Mouse (Mus musculus): ENCODE measurements around the gene Gramd4. TPM values are rescaled to one million over a fixed set of nuclear protein-coding genes. Genes with fewer than 3 reads are reported as not detected.

The Gramd4 gene
- polyA plus RNA-seq, 1 experiment from 2014 or later, result 33.3 TPM

- H3K36me3 ChIP-seq, result no peaks in the 10 kb centered on the region
- no peaks in the 10 kb centered on the region for H3K27me3 ChIP-seq (replicated peaks)
- H3K4me2 ChIP-seq (replicated peaks), result no peak overlapping the region; the same call in 1 of the 2 replicates
- no peak overlapping the region for H3K4me3 ChIP-seq
- no peaks in the 10 kb centered on the region for H3K9me3 ChIP-seq
- 0 out of 2 replicates have a peak overlapping the region, but pooled peaks have one; percentile 26 for H3K9ac ChIP-seq
- 0 out of 2 replicates have a peak overlapping the region, but pooled peaks have one; percentile 39 for H3K27ac ChIP-seq
- H3K4me1 ChIP-seq, result peaks cover 36% of the 10 kb centered on the region
- 0 out of 2 replicates have a peak, but pooled peaks have one; percentile 25 for ATAC-seq (ENCODE audit: low FRiP score, low read depth)
- WGBS, result 15% methylated on average over 9 of the region's 9 CpGs
Measured at GRCm38 (mm10) chr15:86113342-86113710, 55.8 kb downstream of the Gramd4 start.

GRCm38 (mm10) chr15:86116421-86116820 lies 58.9 kb downstream of the Gramd4 start:
- Histone ChIP-seq H3K27me3 (replicated peaks) (no peaks in the 10 kb centered on the region), H3K36me3 (peaks cover 26% of the 10 kb centered on the region), H3K9me3 (no peaks in the 10 kb centered on the region), H3K27ac (no peak overlapping the region), H3K4me2 (replicated peaks) (no peak overlapping the region), H3K4me1 (peaks cover 36% of the 10 kb centered on the region), H3K4me3 (no peak overlapping the region), H3K9ac (no peak overlapping the region)
- ATAC-seq (ENCODE audit: low FRiP score, low read depth), result no peak
- WGBS, result 60% methylated on average over 5 of the region's 5 CpGs

GRCm38 (mm10) chr15:86117115-86118100 lies 59.9 kb downstream of the Gramd4 start:
- no peak for ATAC-seq (ENCODE audit: low FRiP score, low read depth)
- WGBS, result 58% methylated on average over 15 of the region's 15 CpGs
- Histone ChIP-seq H3K4me1 (peaks cover 29% of the 10 kb centered on the region), H3K9ac (no peak overlapping the region), H3K27ac (no peak overlapping the region), H3K4me2 (replicated peaks) (no peak overlapping the region), H3K27me3 (replicated peaks) (no peaks in the 10 kb centered on the region), H3K36me3 (peaks cover 35% of the 10 kb centered on the region), H3K9me3 (no peaks in the 10 kb centered on the region), H3K4me3 (no peak overlapping the region)

GRCm38 (mm10) chr15:86119186-86119585 lies 61.7 kb downstream of the Gramd4 start:
- Histone ChIP-seq H3K4me2 (replicated peaks) (no peak overlapping the region), H3K27me3 (replicated peaks) (no peaks in the 10 kb centered on the region), H3K4me3 (no peak overlapping the region), H3K36me3 (peaks cover 51% of the 10 kb centered on the region), H3K9ac (no peak overlapping the region), H3K9me3 (no peaks in the 10 kb centered on the region), H3K27ac (no peak overlapping the region), H3K4me1 (peaks cover 16% of the 10 kb centered on the region; the same call in 1 of the 2 replicates)
- ATAC-seq (ENCODE audit: low FRiP score, low read depth), result no peak
- WGBS, result 89% methylated on average over 7 of the region's 7 CpGs

- H3K9ac ChIP-seq, result no peak overlapping the region
- no peak overlapping the region for H3K27ac ChIP-seq
- no peak overlapping the region for H3K4me3 ChIP-seq
- H3K36me3 ChIP-seq, result peaks cover 67% of the 10 kb centered on the region
- no peak for ATAC-seq (ENCODE audit: low FRiP score, low read depth)
- no peaks in the 10 kb centered on the region for H3K27me3 ChIP-seq (replicated peaks)
- H3K4me1 ChIP-seq, result peaks cover 10% of the 10 kb centered on the region; the same call in 1 of the 2 replicates
- H3K9me3 ChIP-seq, result no peaks in the 10 kb centered on the region
- no peak overlapping the region for H3K4me2 ChIP-seq (replicated peaks)
- 90% methylated on average over 9 of the region's 9 CpGs for WGBS
Measured at GRCm38 (mm10) chr15:86122261-86122949, 64.9 kb downstream of the Gramd4 start.

GRCm38 (mm10) chr15:86123409-86123808 lies 65.9 kb downstream of the Gramd4 start:
- Histone ChIP-seq H3K27ac (no peak overlapping the region), H3K4me1 (peaks cover 4% of the 10 kb centered on the region; the same call in 1 of the 2 replicates), H3K9ac (no peak overlapping the region), H3K4me2 (replicated peaks) (no peak overlapping the region), H3K9me3 (no peaks in the 10 kb centered on the region), H3K36me3 (peaks cover 76% of the 10 kb centered on the region), H3K27me3 (replicated peaks) (no peaks in the 10 kb centered on the region), H3K4me3 (no peak overlapping the region)
- WGBS, result 96% methylated on average over 4 of the region's 4 CpGs
- no peak for ATAC-seq (ENCODE audit: low FRiP score, low read depth)

- no peak overlapping the region for H3K9ac ChIP-seq
- H3K36me3 ChIP-seq, result peaks cover 77% of the 10 kb centered on the region
- no peak overlapping the region for H3K27ac ChIP-seq
- H3K27me3 ChIP-seq (replicated peaks), result no peaks in the 10 kb centered on the region
- H3K4me3 ChIP-seq, result no peak overlapping the region
- ATAC-seq (ENCODE audit: low FRiP score, low read depth), result 0 out of 2 replicates have a peak, but pooled peaks have one; percentile 61
- H3K4me2 ChIP-seq (replicated peaks), result no peak overlapping the region
- peaks cover 4% of the 10 kb centered on the region; the same call in 1 of the 2 replicates for H3K4me1 ChIP-seq
- 64% methylated on average over 1 of the region's 1 CpGs for WGBS
- H3K9me3 ChIP-seq, result no peaks in the 10 kb centered on the region
Measured at GRCm38 (mm10) chr15:86124359-86124758, 66.9 kb downstream of the Gramd4 start.

- Histone ChIP-seq H3K9me3 (no peaks in the 10 kb centered on the region), H3K4me2 (replicated peaks) (no peak overlapping the region), H3K27me3 (replicated peaks) (no peaks in the 10 kb centered on the region), H3K27ac (no peak overlapping the region), H3K4me1 (peaks cover 4% of the 10 kb centered on the region; the same call in 1 of the 2 replicates), H3K9ac (no peak overlapping the region), H3K4me3 (no peak overlapping the region), H3K36me3 (peaks cover 76% of the 10 kb centered on the region)
- WGBS, result 87% methylated on average over 3 of the region's 3 CpGs
- no peak for ATAC-seq (ENCODE audit: low FRiP score, low read depth)
Measured at GRCm38 (mm10) chr15:86129036-86129435, 71.5 kb downstream of the Gramd4 start.

GRCm38 (mm10) chr15:86130657-86131056 lies 73.2 kb downstream of the Gramd4 start:
- H3K4me2 ChIP-seq (replicated peaks), result no peak overlapping the region
- WGBS, result 92% methylated on average over 10 of the region's 10 CpGs
- H3K27ac ChIP-seq, result no peak overlapping the region
- no peak overlapping the region for H3K4me3 ChIP-seq
- peaks cover 71% of the 10 kb centered on the region for H3K36me3 ChIP-seq
- H3K27me3 ChIP-seq (replicated peaks), result no peaks in the 10 kb centered on the region
- H3K4me1 ChIP-seq, result peaks cover 5% of the 10 kb centered on the region; the same call in 1 of the 2 replicates
- ATAC-seq (ENCODE audit: low FRiP score, low read depth), result no peak
- H3K9ac ChIP-seq, result no peak overlapping the region
- no peaks in the 10 kb centered on the region for H3K9me3 ChIP-seq

GRCm38 (mm10) chr15:86134941-86135783 lies 77.7 kb downstream of the Gramd4 start:
- WGBS, result 45% methylated on average over 18 of the region's 18 CpGs
- no peak overlapping the region for H3K4me3 ChIP-seq
- H3K4me1 ChIP-seq, result peaks cover 3% of the 10 kb centered on the region; the same call in 1 of the 2 replicates
- no peak overlapping the region for H3K27ac ChIP-seq
- peaks cover 53% of the 10 kb centered on the region for H3K36me3 ChIP-seq
- no peak overlapping the region for H3K9ac ChIP-seq
- ATAC-seq (ENCODE audit: low FRiP score, low read depth), result peak; percentile 15; the same call in 1 of the 2 replicates
- no peak overlapping the region for H3K4me2 ChIP-seq (replicated peaks)
- no peaks in the 10 kb centered on the region for H3K9me3 ChIP-seq
- no peaks in the 10 kb centered on the region for H3K27me3 ChIP-seq (replicated peaks)

GRCm38 (mm10) chr15:86137638-86138037 lies 80.1 kb downstream of the Gramd4 start:
- Histone ChIP-seq H3K27me3 (replicated peaks) (no peaks in the 10 kb centered on the region), H3K4me2 (replicated peaks) (no peak overlapping the region)

More at GRCm38 (mm10) chr15:86137638-86138037, 80.1 kb downstream of the Gramd4 start:
- H3K9me3 ChIP-seq, result no peaks in the 10 kb centered on the region
- H3K4me1 ChIP-seq, result peaks cover 3% of the 10 kb centered on the region; the same call in 1 of the 2 replicates
- H3K4me3 ChIP-seq, result no peak overlapping the region
- no peak overlapping the region for H3K9ac ChIP-seq
- H3K36me3 ChIP-seq, result peaks cover 46% of the 10 kb centered on the region
- 70% methylated on average over 4 of the region's 4 CpGs for WGBS
- H3K27ac ChIP-seq, result no peak overlapping the region
- ATAC-seq (ENCODE audit: low FRiP score, low read depth), result no peak

Data from neural tube, embryonic 12.5 days (tissue).